Mouse (Mus musculus): Measurements from ENCODE around the gene Ifnar2. TPM values are rescaled to one million over a fixed set of nuclear protein-coding genes. Genes with fewer than 3 reads are reported as not detected.
A peak's percentile ranks its signal among the peaks of the same experiment; 100 is the strongest.

The Ifnar2 gene
- polyA plus RNA-seq, 1 experiment from 2014 or later: 59.4 TPM

GRCm38 (mm10) chr16:91451949-91452348 lies 79.4 kb downstream of the Ifnar2 start:
- ATAC-seq (ENCODE audit: insufficient number of reproducible peaks, low FRiP score, low TSS enrichment, low read depth): no peak
- peak overlapping the region; percentile 30 for H3K27ac ChIP-seq

GRCm38 (mm10) chr16:91452363-91452896 lies 79.8 kb downstream of the Ifnar2 start:
- peaks cover 6% of the 10 kb centered on the region; the same call in 1 of the 2 replicates for H3K4me1 ChIP-seq
- H3K4me2 ChIP-seq: no peak overlapping the region
- 36% methylated on average over 6 of the region's 6 CpGs for WGBS
- no peaks in the 10 kb centered on the region for H3K36me3 ChIP-seq
- no peak overlapping the region for H3K9ac ChIP-seq
- H3K4me3 ChIP-seq: no peak overlapping the region
- peak overlapping the region; percentile 30; the same call in 1 of the 2 replicates for H3K27ac ChIP-seq
- no peak for ATAC-seq (ENCODE audit: insufficient number of reproducible peaks, low FRiP score, low TSS enrichment, low read depth)
- no peaks in the 10 kb centered on the region for H3K9me3 ChIP-seq
- no peaks in the 10 kb centered on the region for H3K27me3 ChIP-seq

More at GRCm38 (mm10) chr16:91451949-91452348, 79.4 kb downstream of the Ifnar2 start:
- Histone ChIP-seq H3K9ac (no peak overlapping the region), H3K4me2 (no peak overlapping the region), H3K27me3 (no peaks in the 10 kb centered on the region), H3K36me3 (no peaks in the 10 kb centered on the region), H3K9me3 (no peaks in the 10 kb centered on the region), H3K4me3 (no peak overlapping the region), H3K4me1 (peaks cover 6% of the 10 kb centered on the region; the same call in 1 of the 2 replicates)
- WGBS: 76% methylated on average over 2 of the region's 2 CpGs

Other genes with a start within 250 kb of the Ifnar2 start
- gene Olig2, start 147.3 kb upstream of the Ifnar2 start, polyA plus RNA-seq (2015; fragmentation: Nextera tagmentation; extraction: Ambion mirVana): not detected in 2 replicates
- 0.10 and 0.22 TPM in 2 replicates for gene Olig1, start 103.0 kb upstream of the Ifnar2 start, polyA plus RNA-seq (2015; fragmentation: Nextera tagmentation; extraction: Ambion mirVana)
- 0.66 TPM in 1 of 2 replicates, not detected in the other for gene Gm21970, start 18.9 kb downstream of the Ifnar2 start, polyA plus RNA-seq (2015; fragmentation: Nextera tagmentation; extraction: Ambion mirVana)
- gene Il10rb, start 33.4 kb downstream of the Ifnar2 start, polyA plus RNA-seq (2015; fragmentation: Nextera tagmentation; extraction: Ambion mirVana): 29.5 and 33.2 TPM in 2 replicates
- gene Ifnar1, start 112.5 kb downstream of the Ifnar2 start, polyA plus RNA-seq (2015; fragmentation: Nextera tagmentation; extraction: Ambion mirVana): 54.2 and 55.0 TPM in 2 replicates
- gene Ifngr2, start 174.3 kb downstream of the Ifnar2 start, polyA plus RNA-seq (2015; fragmentation: Nextera tagmentation; extraction: Ambion mirVana): 56.6 and 67.3 TPM in 2 replicates
- gene Tmem50b, start 225.0 kb downstream of the Ifnar2 start, polyA plus RNA-seq (2015; fragmentation: Nextera tagmentation; extraction: Ambion mirVana): 53.6 and 54.3 TPM in 2 replicates
- 3.1 and 3.8 TPM in 2 replicates for gene Dnajc28, start 246.2 kb downstream of the Ifnar2 start, polyA plus RNA-seq (2015; fragmentation: Nextera tagmentation; extraction: Ambion mirVana)